Mouse (Mus musculus): ENCODE results near the gene Bcas3. TPM values are rescaled to one million over a fixed set of nuclear protein-coding genes. Genes with fewer than 3 reads are reported as not detected.

The Bcas3 gene
- total RNA-seq, 2 experiments from 2014 or later = 65.4 to 69.7 TPM

DNA sequence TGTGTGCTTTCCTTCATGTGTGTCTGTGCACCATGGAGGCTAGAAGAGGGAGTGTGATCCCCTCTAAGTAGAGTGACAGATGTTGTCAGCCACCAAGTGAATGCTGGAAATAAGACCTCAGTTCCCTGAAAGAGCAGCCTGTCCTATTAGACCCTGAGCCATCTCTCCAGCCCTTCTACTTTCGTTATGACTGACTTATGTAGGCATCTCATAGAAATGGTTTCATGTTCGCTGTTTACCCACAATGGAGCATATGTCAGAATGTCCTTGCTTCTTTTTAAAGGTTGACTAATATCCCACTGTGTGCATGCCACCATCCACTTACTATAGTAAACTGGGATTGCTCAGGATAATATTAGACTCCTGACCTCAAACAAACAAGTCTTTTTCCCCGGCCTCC is 13.2 kb downstream of the Bcas3 start:
- intact Hi-C loops (cut with DNase I) = no loop called here
- DNase-seq (ENCODE audit: low spot score in 2 of 2) = no peak

DNA sequence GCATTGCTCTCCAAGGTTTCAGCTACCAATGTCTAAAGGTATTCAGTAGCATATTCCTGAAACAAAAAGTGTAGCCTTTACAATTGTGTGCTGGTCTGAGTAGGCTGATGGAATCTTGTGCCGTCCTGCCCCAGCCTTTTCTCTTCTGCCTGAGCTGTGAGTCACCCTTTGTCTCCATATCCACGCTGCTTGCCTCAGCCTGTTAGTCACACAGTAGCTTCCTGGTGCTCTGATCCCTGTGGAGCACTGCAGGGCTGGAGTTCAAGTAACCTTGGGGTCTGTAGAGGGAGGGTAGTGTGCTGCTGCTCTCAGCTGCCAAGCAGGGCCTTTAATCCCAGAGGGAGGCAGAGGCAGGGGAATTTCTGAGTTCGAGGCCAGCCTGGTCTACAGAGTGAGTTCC is 14.9 kb downstream of the Bcas3 start:
- intact Hi-C loops (cut with DNase I) = no loop called here
- DNase-seq (ENCODE audit: low spot score in 2 of 2) = no peak

DNA sequence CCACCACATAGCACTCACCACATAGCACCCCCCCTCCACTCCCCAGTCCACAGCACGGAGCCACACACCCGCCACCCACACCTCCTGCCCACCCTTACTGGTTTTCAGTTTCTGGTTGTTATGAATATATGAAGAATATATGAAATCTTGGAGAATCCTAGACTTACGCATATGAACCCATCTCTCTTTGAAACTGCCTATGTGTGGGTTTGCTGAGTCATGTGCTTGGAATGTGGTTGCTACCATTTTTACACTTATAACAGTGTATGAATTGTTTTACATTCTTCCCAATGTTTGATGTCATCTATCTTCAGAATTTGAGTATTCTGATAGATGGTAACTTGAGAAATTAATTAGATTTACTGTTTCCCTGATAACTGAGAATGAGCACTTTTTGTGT is 26.1 kb downstream of the Bcas3 start:
- intact Hi-C loops (cut with DNase I) = no loop called here
- peak in 1 of 2 experiments; percentile 55 for DNase-seq (ENCODE audit: low spot score in 2 of 2)

DNA sequence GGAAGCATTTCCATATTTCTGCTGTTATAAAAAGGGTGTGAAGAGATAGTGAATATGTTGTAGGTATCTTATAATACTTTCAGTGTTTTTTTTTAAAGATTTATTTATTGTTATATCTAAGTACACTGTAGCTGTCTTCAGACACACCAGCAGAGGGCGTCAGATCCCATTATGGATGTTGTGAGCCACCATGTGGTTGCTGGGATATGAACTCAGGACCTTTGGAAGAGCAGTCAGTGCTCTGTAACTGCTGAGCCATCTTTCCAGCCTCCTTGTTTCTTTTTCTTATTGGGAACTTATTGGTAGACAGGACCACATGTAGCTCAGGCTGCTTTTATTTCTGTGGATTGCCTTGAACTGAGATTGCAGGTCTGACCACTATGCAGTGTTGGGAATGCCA is 27.1 kb downstream of the Bcas3 start:
- intact Hi-C loops (cut with DNase I) = loop anchor here (5.0 to 10.0 kb wide), 5 partner anchors 85 to 792 kb away; no protein-coding TSS in a partner anchor
- no peak for DNase-seq (ENCODE audit: low spot score in 2 of 2)

DNA sequence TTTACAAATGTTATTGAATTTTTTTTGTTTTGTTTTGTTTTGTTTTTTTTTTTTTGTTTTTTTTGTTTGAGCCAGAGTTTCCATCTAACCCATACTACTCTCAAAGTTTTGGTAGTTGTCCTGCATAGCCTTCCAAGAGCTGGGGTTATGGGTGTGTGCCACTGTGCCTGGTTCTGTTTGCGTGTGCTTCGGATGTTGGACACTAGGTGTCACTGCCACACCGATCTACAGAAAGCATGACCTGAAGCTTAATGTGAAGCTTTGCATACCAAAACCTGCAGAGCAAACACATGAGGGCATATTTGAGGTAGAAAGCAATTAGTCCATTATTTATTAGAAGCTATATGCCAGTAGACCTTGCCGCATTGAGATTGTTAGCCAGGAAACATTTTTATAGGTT is 29.1 kb downstream of the Bcas3 start:
- peak; percentile 71 to 78 for DNase-seq (ENCODE audit: low spot score in 2 of 2)
- intact Hi-C loops (cut with DNase I) = loop anchor here (5.0 to 10.0 kb wide), 5 partner anchors 83 to 790 kb away; no protein-coding TSS in a partner anchor

DNA sequence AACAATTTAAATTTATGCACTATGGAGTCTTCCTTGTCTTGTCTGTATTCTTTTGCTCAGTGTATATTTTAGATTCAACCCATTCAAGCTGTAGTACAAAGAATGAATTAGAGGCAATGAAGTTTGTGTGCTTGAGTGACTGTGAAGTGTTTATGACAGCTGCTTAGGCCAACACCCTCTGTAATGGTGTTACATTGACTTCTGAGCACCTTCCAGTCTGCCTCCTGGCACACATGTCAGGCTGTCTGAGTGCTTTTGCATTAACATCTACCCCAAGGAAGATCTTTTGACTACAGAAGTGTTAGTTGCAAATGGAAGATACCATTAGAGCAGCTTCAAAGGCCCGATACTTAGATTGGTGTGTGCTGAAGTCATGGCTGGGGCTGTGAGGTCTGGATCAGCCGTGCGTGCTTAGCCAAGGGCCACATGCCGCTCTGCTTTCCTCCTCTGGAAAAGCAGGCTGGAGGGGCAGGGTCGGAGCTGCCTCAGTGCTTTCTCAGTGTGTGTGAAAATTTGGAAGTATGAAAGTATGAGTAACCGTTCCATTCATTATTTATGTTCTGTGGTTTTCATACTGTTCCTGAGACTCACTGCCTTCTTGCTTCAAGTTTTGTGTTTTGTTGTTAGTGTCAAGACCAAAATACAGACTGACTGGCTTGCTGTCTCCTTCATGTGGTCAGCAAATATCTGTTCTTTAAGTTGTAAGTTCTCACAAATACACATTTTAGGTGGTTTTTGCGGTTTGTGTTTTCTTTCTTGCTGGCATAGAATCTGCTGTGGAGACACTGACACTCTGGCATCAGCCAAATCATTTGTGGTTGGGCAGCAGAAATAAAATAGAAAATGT is 31.2 kb downstream of the Bcas3 start:
- intact Hi-C loops (cut with DNase I) = loop anchor here (5.0 to 10.0 kb wide), 5 partner anchors 81 to 788 kb away; no protein-coding TSS in a partner anchor
- DNase-seq (ENCODE audit: low spot score in 2 of 2) = no peak

DNA sequence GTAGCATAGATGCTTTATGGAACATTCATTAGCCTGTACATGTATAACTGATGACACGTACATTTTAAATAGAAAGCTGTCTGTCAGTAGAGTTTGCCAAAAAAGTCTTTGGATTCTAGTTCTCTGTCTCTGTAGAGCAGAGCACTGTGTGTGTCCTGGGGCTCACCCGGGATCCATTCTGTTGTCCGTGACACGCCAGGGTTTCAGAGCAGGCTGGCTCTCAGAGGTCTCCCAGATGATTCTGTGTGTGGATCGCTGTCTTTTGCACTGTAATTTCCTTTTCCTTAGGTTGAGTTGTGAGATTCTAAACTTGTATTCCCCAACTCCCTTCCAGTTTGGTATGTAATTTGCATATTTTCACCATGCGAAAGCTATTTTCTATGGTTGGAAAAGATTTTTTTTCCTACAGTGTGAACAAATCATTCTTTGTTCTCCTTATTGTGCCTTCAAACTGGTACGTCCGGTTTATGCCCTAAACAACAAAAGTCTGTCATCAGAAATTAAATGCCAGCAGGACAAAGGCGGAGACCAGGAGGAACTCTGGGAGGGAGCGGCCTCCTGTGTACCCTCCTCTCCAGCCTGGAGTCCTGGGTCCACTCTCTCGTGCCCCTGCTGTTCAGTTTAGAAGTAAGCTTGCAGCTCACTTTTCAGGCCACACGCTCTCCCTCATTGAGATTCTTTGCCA is 39.4 kb downstream of the Bcas3 start:
- no peak for DNase-seq (ENCODE audit: low spot score in 2 of 2)
- intact Hi-C loops (cut with DNase I) = no loop called here

DNA sequence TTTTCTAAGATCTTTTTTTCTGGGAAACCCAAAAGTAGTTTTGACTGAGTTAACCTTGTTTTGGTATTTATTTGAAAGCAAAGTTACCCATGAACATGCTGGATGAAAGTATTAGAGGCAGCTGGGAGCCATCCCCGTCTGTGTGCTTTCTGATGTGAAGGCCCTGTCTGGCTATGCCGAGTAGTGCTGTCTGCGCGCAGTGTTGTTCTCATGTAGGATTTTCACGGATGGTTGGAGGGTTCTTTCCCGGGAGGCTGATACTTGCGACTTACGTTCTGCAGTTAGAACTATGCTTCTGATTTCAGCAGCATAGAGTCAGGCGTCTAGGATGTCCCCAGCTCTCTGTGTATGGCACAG is 39.9 kb downstream of the Bcas3 start:
- intact Hi-C loops (cut with DNase I) = no loop called here
- no peak for DNase-seq (ENCODE audit: low spot score in 2 of 2)

DNA sequence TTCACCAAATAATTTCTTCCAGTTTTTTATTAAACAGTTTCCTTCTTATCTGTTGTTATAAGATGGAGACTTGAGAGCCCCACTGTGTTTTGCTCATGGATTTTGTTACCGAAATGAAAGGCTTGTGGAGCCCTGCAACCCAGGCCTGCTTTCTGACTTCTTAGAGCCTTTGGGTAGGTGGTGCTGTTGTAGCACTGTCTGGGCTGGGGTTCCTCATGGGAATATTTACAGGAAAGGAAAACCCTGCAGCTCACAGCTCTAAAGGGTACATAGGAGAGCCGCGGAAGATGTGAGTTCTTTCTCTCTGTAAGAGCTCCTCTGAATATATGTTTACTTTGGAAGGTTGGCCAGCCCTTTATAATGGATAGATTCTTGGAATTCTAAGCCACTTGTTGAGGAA is 41.0 kb downstream of the Bcas3 start:
- intact Hi-C loops (cut with DNase I) = no loop called here
- no peak for DNase-seq (ENCODE audit: low spot score in 2 of 2)

DNA sequence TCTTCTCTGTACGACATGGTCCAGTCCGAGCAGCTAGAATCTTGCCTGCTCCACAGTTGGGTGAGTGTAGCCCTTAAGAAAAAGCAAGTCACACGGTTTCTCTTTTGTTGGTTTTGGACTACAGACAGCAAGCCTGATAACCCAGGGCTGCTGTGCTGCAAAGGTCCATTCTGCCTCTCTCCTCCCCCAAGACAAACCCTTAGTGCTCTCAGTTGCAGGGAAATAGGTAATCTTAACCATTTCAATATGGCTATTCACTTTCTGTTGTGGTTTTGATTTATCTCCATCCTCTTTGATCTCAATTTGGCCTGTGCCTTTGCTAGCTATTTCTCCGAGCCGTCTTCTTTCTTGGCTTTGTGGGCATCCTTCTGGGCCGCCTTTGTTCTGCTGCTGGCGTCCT is 42.4 kb downstream of the Bcas3 start:
- intact Hi-C loops (cut with DNase I) = no loop called here
- no peak for DNase-seq (ENCODE audit: low spot score in 2 of 2)

DNA sequence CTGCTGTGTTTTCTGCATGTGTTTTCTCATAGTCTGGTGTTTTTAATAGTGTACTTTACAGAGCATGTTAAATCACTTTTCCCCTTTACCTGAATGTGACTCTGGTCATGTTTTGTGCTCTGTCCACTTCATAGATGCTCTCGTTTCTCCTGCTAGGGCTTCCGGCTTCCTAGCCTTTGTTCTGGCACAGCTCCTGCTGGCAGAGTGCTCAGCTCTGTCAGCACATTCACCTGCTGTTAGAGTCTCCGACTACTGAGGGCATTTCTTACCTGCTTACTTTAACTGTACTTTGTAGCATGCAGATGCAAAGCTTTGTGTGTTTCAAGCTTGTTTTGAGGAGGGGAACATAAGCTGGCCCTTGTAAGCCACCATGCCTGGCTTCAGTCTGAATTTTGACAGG is 53.6 kb downstream of the Bcas3 start:
- no peak for DNase-seq (ENCODE audit: low spot score in 2 of 2)
- intact Hi-C loops (cut with DNase I) = no loop called here

DNA sequence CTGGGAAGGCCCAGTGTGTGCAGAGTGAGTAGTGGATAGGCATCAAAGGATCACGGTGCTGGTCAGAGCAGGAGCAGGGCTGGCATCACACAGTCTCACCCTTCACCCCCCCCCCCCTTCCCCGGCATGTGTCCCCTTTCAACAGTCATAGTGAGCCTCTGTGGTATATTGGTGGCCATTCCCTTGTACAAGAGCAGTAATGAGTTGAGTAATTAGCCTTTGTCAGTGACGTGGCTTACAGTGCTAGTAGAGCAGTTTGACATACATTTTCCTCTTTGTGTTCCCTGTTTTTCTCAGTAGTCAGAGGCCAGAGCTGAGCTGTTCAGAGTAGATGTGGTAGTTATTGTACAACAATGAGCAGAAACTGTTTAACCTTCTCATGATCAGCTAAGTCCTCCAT is 54.7 kb downstream of the Bcas3 start:
- DNase-seq (ENCODE audit: low spot score in 2 of 2) = no peak
- intact Hi-C loops (cut with DNase I) = no loop called here

DNA sequence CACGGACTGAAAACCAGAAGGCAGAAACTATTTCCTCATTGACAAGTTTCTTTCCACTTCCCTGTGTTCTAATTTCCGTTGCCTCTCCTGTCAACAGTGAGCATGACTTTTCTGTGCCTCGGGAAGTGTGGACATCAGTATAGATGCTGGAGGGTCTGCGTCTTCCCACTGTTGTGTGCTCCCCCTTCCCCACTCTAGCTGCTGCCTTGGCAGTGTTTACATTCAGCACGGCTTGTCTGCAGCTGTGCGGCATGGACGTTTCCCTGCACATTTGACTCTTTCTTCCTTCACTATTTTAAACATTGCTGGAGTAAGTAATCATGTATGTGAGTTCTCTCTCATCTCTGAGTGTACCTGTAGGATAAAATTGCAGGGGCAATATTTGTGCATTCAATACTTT is 59.4 kb downstream of the Bcas3 start:
- intact Hi-C loops (cut with DNase I) = no loop called here
- no peak for DNase-seq (ENCODE audit: low spot score in 2 of 2)

DNA sequence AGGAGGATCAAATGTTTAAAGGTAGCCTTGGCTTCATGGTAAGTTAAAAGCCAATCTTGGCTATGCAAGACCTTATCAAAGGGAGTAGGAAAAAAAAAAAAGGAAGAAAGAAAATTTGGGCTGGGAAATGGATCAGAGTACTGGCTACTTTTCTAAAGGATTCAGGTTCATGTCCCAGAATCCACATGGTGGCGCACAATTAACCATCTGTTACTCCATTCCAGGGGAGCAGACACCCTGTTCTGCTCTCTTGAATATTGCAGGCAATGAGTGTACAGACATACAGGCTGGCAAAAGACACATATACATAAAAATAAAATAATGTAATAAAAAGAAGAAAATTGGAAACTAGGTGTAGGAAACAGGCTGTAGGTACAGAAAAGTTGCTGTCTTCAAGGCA is 61.5 kb downstream of the Bcas3 start:
- no peak for DNase-seq (ENCODE audit: low spot score in 2 of 2)
- intact Hi-C loops (cut with DNase I) = no loop called here

DNA sequence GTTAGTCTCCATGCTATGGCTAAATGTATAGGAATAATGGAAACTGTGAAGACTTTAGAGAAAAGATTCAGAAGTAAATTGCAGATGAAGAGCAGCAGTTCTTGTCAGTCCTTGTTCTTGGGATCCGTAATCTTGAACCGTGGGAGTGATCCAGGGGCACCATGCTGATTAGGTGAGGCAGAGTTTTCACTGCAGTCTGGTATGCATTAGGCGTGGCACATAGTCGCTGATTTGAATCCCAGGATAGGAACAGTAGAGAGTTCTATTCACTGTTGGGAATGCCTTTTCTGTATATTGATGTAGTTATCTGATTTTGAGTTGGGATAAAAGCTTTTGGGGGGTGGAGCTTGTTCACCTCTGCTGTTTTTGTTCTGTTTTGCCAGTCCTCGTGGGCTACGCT is 74.4 kb downstream of the Bcas3 start:
- intact Hi-C loops (cut with DNase I) = no loop called here
- no peak for DNase-seq (ENCODE audit: low spot score in 2 of 2)

DNA sequence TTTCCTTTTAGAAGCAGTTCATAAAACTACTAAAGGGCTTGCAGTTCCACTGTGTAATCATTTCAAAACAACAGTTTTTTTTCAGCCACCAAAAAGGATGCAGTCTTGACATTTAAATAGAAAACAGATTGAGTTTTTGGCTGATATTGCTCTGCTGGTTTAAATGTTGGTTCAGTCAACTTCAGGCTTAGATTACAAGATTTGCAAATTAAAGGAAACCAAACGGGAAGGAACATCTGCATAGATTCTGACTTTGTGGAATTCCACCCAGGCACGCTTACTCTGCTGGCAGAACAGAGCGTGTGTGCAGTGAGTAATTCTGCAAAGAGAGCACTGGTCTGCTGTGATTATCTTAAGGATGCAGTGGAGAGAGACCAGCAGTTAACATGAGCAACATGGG is 75.3 kb downstream of the Bcas3 start:
- DNase-seq (ENCODE audit: low spot score in 2 of 2) = peak in 1 of 2 experiments; percentile 38
- intact Hi-C loops (cut with DNase I) = no loop called here

DNA sequence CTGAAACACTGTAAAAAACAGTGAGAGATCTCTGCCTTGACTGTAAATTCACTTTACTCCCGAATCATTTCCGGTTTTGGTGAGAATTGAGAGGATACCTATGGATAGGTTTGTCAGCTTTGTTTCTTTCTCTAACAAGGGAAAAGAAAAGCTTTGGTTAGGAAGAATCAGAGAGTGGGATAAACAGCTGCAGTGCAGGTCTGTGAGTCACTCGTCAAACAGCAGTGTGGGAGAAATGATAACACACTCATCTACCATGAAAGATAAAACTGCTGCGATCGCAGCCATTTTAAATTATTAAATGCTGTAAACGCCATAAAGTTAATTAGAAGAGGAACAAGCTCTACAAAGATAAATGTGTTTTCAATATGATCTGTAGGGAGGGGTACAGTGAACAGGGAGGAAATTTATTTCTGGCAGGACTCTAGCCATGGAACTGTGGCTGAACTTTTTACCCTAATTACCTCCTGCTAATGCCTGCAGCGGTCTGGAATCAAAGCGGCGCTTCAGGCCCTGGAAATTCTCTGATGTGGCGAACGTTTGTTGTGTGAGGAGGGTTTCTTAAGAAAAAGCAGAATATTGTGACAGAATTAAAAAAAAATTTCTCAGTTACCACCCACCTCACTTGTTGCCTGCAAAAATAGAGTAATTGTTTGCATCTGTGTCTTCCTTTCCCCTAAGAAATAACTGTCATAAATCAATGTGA is 77.9 kb downstream of the Bcas3 start:
- intact Hi-C loops (cut with DNase I) = no loop called here
- DNase-seq (ENCODE audit: low spot score in 2 of 2) = no peak

DNA sequence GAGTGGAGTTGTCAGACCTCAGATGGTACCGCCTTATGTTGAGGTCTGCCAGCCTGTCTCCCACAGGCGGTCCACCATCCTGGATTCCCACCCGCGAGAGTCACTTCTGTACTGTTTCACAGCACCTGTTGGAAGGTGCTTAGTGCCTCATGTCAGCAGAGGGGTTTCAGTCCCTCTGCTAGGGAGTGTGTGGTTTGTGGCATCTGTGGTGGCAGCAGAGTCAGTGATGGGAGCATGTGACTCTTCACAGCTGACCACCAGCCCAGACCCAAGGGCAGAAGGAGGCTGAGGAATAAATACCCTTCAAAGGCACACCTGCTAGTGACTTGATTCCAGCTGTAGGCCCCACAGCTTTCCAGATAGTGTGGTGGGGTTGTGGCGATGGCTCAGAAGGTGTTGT is 94.4 kb downstream of the Bcas3 start:
- intact Hi-C loops (cut with DNase I) = no loop called here

DNA sequence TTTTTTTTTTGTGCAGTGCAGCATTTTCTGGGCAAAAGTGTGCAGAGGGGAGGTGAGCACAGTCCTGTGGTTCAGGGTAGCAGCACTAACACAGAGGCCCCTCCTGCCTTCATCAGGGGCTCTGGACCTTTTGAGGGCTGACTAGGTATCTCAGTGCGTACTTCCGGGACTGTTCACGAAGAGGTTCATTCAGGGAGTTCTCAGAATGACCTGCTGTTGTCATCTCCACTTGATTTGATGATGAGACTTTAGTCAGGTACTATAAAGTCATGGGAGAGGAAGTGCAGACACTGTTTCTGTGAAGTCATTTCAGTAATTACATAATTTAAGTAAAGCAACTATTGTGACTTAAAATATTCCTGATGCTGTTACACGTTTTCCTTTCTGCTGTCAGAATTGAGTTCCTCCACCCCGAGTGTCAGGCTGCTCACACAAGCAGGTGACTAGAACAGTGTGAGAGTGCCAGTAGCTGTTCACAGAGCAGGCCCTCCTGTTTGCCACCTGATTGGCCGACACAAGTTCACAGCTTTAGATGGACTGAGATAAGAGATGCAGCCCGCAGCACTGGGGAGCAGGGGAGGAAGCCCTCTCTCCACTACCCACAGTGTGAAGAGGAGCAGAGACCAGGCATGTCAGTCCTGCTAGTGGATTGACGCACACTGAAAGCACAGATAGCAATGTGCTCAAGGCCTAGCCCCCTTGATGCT is 100.8 kb downstream of the Bcas3 start:
- intact Hi-C loops (cut with DNase I) = no loop called here
- DNase-seq (ENCODE audit: low spot score in 2 of 2) = no peak

More for the DNA sequence above, 94.4 kb downstream of the Bcas3 start:
- DNase-seq (ENCODE audit: low spot score in 2 of 2) = no peak

DNA sequence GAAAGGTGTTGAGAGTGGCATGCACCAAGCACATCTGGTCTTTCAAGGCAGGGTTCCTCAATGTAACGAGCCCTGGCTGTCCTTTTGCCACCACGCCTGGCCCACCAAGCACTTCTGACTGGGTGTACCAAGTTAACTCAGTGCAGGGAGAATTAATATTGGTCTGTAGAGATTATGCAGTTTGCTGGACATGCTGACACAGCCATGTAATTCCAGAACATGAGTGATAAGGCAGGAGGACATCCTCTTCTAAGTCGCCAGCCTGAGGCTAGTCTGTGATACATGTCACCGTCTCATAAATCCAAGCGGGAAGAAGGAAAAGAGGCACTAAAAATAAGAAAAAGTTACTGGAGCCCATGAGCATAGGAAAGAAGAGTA is 101.3 kb downstream of the Bcas3 start:
- intact Hi-C loops (cut with DNase I) = no loop called here
- DNase-seq (ENCODE audit: low spot score in 2 of 2) = no peak

Data from left cerebral cortex, postnatal 25 days (tissue).